Mouse (Mus musculus): ENCODE data around the gene Jph4.

The Jph4 gene

DNA sequence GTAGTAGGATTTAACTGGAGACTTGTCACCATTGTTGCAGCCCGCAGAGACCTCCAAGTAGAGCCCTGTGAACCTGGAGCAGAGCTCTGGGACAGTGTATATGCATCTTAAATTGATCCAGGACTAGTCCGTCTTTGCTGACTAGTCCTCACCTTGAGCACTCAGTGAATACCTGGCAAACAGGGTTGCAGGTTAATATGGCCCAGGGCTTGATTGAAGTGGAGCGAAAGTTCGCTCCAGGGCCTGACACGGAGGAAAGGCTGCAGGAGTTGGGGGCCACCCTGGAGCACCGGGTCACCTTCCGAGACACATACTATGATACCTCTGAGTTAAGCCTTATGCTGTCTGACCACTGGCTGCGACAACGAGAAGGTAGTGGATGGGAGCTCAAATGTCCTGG is 21.5 kb downstream of the Jph4 start:
- no peak for DNase-seq (ENCODE audit: low read depth, low spot score)

GRCm38 (mm10) chr14:55094704-55095231 is 22.0 kb downstream of the Jph4 start, which contains the start of gene Thtpa:
Gene Thtpa, plus strand, starts transcription at chr14:55094784.
- peak; percentile 89 for DNase-seq (ENCODE audit: low read depth, low spot score)

GRCm38 (mm10) chr14:55093927-55094326 is 22.8 kb downstream of the Jph4 start:
- DNase-seq (ENCODE audit: low read depth, low spot score), result no peak

DNA sequence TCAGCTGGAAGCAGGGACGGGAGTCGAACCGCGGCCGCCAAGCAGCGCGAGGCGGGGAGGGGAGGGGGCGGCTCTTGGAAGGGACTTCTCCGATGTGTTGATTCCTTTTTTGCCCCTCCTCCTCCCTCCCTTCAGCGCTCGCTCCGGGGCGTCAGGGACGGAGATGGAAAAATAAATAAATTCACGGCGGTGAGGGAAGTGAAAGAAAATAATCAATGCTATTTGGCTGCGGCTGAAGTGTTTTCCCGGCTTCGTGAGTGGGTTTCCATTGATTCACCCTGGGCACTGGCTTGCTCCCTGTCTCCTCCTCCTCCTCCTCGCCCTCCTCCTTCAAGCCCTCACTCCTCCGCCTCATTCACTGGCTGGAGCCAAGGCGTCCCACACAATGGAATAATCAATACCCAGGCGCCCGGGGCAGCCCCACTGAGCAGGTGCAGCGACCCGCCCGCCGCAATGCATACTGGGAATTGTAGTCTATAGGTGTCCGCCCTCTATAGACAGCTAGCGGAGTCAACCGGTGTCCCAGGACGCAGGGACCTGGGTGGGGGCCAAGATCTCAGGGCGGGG is 24.6 kb downstream of the Jph4 start, which contains the start of gene Zfhx2:
Gene Zfhx2, minus strand, starts transcription at position 314 of the 567 bp plus-strand sequence.
- peak; percentile 97 for DNase-seq (ENCODE audit: low read depth, low spot score)

DNA sequence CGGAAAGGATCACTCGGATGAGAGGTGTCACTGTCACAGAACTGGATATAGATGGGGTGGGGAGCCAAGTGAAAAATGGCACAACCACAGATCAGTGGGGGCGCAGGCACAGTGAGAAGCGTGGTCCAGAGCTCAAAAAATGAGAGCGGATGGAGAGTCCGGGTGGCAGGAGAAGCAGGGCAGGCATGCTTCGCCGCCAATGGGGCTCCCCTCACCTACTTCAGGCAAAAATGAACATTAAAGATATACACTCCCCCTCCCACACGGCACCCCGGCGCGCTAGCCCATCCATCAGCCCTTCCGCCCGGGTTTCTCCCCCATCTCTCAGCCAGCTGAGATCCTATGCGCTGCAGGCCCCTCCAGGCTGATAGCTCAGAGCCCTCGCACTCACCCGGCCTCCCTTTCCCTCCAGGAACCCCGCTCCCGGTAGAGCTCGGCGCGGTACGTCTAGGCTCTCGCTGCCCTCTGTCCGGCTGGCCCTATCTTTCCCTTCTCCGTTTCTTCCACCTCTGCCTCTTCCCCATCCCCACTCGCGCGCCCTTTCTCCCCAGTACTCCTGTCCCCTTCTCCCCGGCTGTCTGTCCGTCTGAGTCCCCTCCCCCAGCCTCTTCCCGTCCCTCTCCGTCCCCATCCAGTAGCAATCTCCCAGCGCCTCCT is 25.4 kb downstream of the Jph4 start:
- DNase-seq (ENCODE audit: low read depth, low spot score), result peak; percentile 57

DNA sequence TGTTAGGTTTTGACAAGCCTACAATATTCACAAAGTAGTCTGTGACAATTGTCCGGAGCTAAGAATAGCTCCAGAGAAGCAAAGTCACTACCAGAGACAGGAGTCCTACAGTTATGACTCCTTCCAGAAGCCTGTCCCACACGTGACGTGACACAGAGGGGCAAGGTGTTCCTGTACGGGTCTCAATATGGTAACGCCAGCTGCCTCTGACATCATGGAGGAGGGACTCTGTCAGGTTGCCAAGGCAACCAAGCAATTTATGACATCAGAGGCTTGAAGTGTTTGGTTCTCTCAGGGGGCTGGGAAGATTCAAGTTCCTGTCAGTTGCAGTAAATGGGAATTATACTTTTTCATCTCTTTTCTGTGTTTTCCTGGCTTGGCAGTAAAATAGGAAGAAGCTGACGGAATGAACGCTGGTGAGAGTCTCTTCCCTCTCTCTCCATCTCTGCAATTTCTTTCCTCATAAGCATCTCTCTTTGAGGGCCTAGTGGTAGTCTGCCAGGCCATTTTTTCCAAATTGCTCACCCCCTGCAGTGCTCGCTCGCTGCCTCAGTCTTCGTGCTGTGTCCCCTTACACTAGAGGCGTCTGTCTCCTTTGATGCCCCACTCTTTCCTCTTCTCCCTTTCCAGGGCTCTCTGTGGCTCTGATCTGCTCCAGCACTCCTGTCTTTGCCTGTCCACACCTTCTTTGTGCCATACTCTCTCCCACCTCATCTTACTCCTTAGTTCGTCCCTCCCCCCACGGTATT is 27.4 kb downstream of the Jph4 start:
- peak; percentile 87 for DNase-seq (ENCODE audit: low read depth, low spot score)

DNA sequence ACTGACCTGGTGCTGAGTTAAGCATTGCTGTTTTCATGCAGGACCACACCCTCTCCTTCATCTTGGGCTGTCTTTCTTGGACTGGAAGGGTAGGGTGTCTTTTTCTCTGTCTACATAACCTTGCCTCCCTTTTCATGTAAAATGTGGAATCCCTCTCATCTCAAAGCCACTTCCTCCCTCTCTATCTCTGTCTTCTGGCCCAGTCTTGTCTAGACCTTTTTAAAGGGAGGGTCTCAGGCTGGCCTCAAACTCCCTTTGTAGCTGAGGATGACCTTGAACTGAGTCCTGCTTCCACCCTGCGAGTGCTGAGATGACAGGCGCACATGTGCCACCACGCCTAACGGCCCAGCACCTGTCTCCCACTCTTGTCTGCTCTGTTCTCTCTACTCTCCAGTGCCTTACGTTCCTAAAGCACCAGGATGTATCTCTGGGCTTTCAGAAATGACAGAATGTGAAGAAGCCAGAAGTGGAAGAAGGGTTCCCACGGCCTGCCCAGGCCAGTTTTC is 30.7 kb downstream of the Jph4 start:
- DNase-seq (ENCODE audit: low read depth, low spot score), result no peak

GRCm38 (mm10) chr14:55085324-55086008 is 31.3 kb downstream of the Jph4 start:
- no peak for DNase-seq (ENCODE audit: low read depth, low spot score)

DNA sequence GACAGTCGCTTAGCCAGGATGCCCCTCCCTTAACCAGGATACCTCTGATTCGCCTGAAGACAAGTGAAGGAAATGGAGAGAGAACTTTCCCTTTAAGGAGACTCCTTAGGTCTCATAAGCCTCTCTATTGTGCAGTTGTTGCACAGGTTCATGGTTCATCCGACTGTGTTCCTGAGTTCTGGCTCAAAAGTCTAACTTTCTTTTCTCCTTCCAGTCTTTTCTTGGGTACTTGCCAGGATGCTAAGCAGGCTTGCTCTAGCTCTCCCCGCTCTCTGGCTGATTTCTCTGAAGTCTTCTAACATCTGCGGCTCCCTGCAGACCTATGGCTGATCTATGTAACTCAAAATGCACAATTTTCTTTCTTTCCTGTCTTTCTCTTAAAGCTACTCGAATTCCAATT is 33.3 kb downstream of the Jph4 start:
- no peak for DNase-seq (ENCODE audit: low read depth, low spot score)

- DNase-seq (ENCODE audit: low read depth, low spot score), result no peak
Observed at GRCm38 (mm10) chr14:55081105-55081504, 35.6 kb downstream of the Jph4 start.

- peak; percentile 90 for DNase-seq (ENCODE audit: low read depth, low spot score)
Observed at GRCm38 (mm10) chr14:55079214-55079970, 37.3 kb downstream of the Jph4 start.

- peak; percentile 58 for DNase-seq (ENCODE audit: low read depth, low spot score)
Observed at GRCm38 (mm10) chr14:55078366-55078989, 38.3 kb downstream of the Jph4 start.

DNA sequence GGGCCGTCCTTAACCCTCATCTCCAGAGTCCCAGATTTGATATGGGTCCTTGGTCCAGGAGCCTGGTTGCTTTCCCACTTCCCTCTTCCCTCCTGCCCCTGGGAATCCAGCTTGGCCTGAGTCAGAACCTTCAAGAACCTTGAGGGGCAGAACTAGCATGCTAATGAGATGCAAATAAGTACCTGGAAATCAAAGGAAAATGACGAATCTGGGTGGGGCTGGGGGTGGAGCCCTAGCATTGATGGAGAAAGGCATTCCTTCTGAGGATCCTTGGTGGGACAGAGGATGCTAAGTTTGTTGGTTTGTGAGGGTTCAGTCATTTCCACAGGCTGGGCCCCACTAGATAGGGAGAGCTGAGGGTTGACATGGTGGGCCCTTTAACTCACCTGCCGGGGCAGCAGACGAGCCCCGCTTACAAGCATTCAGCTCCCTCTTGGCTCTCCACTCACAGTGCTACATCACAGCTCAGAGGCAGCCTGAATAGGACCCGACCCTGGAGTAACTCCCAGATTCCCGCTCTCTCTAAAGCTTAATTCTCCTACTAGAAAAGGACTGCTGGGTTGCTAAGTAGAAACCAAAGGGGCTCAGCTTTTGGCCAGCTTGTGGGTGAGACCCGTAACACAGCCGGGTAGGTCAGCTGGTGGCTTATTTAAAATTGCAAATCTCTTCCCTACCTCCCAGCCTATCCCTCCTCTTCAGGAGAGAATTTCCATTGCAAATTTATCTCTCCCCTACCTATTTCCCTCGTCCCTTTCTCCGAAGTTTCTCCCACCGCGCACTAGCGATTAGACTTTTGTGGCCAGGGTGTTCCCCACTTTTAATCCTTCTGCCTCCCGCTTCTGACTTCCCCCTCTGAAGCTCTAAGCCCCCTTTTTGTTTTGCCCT is 39.0 kb downstream of the Jph4 start:
- DNase-seq (ENCODE audit: low read depth, low spot score), result no peak

DNA sequence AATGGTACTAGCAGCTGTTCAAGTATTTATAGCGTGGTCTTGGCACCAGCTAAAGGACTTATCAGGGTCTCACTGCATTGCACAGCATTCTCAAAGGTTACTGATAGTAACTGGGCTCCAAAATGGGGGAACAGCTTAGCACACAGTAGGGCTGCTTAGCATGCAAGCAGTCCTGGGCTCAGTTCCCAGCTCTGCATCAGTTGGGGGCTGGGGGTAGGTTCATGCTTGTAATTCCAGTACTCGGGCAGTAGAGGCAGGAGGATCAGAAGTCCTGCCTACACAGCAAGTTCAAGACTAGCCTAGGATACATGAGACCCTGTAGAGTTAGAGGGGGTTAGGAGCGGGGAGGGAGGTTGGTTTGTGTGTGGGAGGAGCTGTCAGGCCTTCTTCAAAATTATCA is 39.8 kb downstream of the Jph4 start:
- no peak for DNase-seq (ENCODE audit: low read depth, low spot score)

DNA sequence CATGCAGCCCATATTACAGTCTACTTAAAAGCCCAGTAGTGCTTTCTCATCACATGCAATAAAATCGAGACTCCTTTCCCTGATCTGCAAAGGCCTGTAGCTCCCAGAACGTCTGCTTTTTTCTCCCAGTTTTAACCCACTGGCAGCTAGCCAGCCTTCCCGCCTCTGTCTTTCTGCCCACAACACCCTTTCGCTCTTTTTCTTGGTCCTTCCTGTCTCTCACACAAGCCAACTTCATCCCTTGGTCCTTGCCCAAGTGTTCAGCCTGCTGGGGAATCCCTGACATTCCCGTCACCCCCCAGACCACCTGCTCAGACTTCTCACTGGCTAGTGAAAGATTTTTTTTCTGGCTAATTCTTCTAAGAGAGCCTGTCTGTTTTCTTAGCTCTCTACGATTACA is 40.5 kb downstream of the Jph4 start:
- peak; percentile 70 for DNase-seq (ENCODE audit: low read depth, low spot score)

DNA sequence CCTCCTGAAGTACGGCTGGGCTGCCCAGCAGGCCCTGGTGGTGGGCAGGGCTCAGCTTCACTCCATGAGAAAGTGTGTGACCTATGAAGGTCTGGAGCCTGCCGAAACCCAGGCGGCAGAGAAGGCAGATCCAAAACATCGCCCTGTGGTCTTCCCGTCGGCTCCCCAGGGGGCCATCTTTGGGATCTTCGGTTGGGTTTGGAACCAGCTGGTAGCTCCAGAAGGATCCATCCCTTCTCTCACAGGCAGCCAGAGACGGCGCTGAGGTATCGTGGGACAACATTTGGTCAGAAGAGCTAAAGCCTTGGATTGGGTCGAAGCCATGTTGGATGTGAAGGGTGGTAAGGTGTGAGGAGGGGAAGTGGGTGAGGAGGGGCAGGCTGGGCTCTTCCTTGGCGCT is 42.3 kb downstream of the Jph4 start:
- DNase-seq (ENCODE audit: low read depth, low spot score), result no peak

GRCm38 (mm10) chr14:55071756-55072155 is 45.0 kb downstream of the Jph4 start:
- DNase-seq (ENCODE audit: low read depth, low spot score), result no peak

- peak; percentile 66 for DNase-seq (ENCODE audit: low read depth, low spot score)
Observed at GRCm38 (mm10) chr14:55066042-55066441, 50.7 kb downstream of the Jph4 start.

- DNase-seq (ENCODE audit: low read depth, low spot score), result peak; percentile 43
Observed at GRCm38 (mm10) chr14:55065391-55065790, 51.3 kb downstream of the Jph4 start.
